Mouse (Mus musculus) naive thymus-derived CD4-positive, alpha-beta T cell, adult 2 months (primary cell): ENCODE measurements at regions not wholly inside any gene's neighbourhood (a gene's known extent, or its start where the extent isn't known, plus 50 kb on each side); places are given as distances from the start of the nearest gene placed in this dataset.

ENCODE experiments used
- DNase-seq: peaks from one replicate; pipeline ENCODE4 v3.0.0-alpha.2; 2011; ENCODE audit warnings: low read depth

GRCm38 (mm10) chrX:21293666-21294065, 118.2 kb upstream of the Gm21876 start:
- peak; percentile 10 for DNase-seq

DNA sequence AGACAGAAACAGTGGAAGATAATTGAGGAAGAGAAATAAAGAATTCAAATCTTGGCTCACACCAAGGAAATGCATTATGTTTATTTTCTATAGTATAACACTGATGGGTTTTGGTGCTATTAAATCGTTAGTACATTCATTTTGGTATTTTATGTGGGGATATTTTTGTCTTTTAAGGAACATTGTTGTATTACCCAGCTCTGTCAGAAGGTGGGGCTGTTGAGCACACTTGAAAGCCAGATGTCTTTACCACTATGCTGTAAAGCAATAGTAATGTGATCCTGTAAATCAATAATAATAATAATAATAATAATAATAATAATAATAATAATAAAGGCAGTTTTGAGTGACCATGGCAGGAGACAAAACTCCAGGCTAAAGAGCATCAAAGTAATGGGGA, 120.0 kb upstream of the Gm21876 start:
- no peak for DNase-seq

GRCm38 (mm10) chrX:21297349-21297748, 121.9 kb upstream of the Gm21876 start:
- no peak for DNase-seq

DNA sequence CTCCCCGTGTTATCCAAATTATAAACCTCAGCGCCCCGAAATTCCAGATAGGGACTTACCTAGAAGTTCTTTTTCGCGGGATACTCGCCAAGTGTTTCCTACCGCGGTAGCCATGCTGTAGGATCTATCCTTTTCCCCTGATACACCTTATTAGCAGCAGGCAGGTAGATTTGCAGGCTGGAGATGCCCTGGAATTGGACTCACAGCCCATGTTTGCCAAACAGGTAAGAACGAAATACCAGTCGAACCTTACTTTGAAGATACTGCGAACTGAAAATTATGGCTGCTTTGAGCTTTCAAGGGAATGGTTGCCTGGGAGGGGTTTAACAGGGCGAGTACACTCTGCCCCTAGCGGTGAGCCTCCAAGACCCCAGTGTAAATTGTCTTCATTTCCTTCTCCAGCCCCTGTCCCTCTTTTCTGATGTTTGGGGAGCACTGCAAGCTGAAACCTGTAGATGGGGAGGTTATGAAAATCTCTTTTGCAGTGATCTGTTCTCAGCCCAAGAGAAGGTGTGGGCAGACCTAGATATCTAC, 149.8 kb upstream of the Agtr2 start:
- no peak for DNase-seq

GRCm38 (mm10) chrX:21344397-21344796, 139.9 kb upstream of the Agtr2 start:
- no peak for DNase-seq

GRCm38 (mm10) chrX:21350503-21350902, 133.8 kb upstream of the Agtr2 start:
- peak; percentile 2 for DNase-seq

DNA sequence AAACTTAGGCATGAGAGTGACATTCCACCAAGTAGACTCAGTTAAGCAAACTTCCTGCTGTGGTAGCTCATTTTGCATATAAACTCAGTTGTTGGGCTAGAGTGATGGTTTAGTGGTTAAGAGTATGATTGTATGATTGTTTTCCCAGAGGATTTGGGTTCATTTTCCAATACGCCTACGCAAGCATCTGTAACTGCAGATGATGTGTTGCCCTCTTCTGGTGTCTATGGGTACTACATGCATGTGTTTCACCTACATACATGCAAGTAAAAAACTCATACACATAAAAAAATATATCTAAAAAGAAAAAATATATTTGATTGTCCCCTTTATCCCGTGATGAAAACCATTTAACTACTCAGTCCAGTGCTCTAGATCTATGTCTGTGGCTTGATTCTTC, 132.0 kb upstream of the Agtr2 start:
- peak; percentile 15 for DNase-seq

DNA sequence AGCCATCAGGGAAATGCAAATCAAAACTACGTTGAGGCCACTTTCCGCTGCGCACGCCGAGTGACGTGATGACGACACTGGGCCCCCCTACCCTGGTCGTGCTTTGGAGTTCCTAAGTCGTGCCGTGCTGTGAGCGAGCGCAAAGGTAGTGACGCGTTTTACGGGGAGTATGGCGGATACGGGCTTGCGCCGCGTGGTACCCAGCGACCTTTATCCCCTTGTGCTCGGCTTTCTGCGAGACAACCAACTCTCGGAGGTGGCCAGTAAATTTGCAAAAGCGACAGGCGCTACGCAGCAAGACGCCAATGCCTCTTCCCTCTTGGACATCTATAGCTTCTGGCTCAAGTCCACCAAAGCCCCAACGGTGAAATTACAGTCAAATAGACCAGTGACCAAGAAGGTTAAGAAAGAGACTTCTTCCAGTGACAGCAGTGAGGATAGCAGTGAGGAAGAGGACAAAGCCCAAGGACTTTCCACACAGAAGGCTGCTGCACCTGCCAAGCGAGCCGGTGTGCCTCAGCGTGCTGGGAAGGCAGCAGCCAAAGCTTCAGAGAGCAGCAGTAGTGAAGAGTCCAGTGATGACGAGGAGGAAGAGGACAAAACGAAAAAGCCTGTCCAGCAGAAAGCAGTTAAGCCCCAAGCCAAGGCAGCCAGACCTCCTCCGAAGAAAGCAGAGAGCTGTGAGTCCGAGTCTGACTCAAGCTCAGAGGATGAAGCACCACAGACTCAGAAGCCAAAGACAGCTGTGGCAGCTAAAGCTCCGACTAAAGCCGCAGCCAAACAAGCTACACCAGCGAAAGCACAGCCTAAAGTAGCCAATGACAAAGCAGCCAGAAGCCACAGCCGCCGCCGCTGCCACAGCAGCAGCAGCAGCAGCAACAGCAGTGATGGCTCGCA, 123.3 kb upstream of the Agtr2 start:
- peak; percentile 25 for DNase-seq

- no peak for DNase-seq
Measured at GRCm38 (mm10) chrX:21385221-21385620, 99.1 kb upstream of the Agtr2 start.

DNA sequence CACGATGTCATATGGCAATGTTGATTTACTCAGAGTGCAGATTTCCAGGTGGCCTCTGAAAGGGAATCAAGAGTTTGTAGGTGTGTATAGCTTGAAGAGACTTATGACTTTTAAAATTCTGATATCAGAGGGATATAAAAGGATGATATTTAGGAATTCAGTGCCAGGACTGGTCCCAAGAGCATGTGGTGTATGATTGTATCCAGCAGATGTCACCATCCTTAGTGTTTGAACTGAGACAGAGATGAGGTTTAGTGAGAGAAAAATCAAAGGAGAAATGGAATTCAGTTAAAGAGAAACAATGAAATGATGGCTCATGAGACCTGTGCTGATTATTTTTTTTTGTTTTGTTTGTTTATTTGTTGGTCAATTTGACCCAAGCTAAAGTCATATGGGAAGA, 94.4 kb upstream of the Agtr2 start:
- DNase-seq = no peak

DNA sequence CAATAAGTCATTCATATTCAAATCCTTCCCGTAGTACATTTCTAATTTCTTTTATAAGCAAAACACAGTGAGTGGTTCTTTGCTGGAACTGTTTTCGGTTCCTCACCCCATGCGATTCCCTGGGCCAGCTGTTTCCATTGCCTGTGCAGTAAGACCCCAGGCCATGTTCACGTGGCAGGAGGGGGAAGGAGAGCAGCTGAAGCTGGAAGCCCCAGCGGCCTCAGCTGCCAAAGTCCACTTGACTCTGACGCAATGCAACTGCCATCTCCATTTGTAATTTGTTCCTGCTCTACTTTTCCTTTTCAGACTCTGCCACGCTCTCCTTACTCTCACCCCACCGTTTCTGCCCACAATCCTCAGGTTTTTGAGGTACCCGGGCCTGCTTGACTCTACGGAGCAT, 91.1 kb upstream of the Agtr2 start:
- DNase-seq = no peak

DNA sequence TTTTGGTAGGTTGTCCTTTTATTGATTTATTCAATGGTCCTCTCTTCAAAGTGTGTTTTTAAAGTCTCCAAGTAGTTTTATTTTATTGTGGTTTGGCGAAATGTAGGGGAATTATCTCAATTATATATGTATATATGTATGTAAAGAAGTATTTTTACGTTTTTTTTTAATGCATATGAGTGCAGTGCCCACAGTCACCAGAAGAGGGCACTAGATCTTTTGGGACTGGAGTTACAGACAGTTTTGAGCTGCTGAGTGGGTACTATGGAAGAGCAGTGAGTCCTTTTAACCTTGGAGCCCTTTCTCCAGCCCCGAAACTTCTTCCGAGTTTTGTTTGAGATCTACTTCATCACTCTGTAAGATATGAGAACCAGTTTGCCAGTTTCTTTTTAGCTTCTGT, 59.5 kb upstream of the Agtr2 start:
- no peak for DNase-seq

DNA sequence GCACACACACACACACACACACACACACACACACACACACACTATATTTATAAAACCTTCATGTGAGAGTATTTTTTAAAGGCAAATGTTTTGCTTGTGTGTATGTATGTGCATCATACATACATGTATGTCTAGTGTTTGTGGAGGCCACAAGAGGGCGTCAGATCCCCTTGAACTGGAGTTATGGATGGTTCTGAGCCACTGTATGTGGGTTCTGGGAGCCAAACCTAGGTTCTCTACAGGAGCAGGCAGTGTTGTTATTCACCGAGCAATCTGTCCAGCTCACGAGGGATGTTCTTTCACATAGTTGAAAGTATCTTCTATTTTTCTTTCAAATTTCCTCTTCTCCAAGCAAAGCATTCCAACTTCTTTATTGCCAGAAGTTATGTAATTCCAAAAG, 56.3 kb upstream of the Agtr2 start:
- no peak for DNase-seq

GRCm38 (mm10) chrX:21433501-21433900, 50.8 kb upstream of the Agtr2 start:
- no peak for DNase-seq
